Mouse (Mus musculus): ENCODE results near the gene Zcchc14.

DNA sequence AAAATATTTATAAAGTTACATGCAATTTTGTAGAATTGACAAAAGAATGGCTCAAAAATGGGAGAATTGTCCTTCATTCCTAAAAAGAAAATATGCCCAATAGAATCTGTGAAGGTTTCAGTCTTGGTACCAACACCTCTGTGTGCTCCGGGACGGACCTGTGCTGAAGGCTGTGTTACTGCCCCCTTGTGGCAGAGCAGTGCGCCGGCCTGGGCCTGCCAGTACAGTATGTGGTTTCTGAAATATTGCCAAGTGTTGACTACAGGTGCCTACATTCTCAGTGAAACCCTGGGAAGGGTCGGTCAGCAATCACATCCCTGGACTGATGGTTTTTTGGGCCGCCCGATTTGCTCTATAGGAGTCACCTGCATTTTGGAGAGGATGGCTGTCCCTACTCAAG lies 53.8 kb downstream of the Zcchc14 start:
- TF ChIP-seq CTCF (IDR thresholded peaks at IDR 0.05; ENCODE audit: control insufficient read depth, insufficient read depth, insufficient read length) (peak; percentile 85), MYOG (IDR thresholded peaks at IDR 0.05; ENCODE audit: control insufficient read depth, extremely low read depth, insufficient read length) (no peak), MAX (IDR thresholded peaks at IDR 0.05) (no peak), USF1 (IDR thresholded peaks at IDR 0.05; ENCODE audit: low read depth) (no peak), CEBPB (IDR thresholded peaks at IDR 0.05; ENCODE audit: low read depth) (no peak)

All from C2C12 (cell line).